Mouse (Mus musculus) macrophage (primary cell): ENCODE data around the gene Med7. TPM values are rescaled to one million over a fixed set of nuclear protein-coding genes. Genes with fewer than 3 reads are reported as not detected.

ENCODE experiments used
- H3K27ac ChIP-seq: fragments of 350-480 bp; formaldehyde crosslinking; 2 replicates; pipeline ENCODE4 v1.9.0; 2021
- H3K36me3 ChIP-seq: fragments of 350-480 bp; formaldehyde crosslinking; 2 replicates; pipeline ENCODE4 v1.9.0; 2021; ENCODE audit errors: inconsistent target
- H3K4me3 ChIP-seq: fragments of 350-480 bp; formaldehyde crosslinking; 2 replicates; pipeline ENCODE4 v1.9.0; 2021; ENCODE audit errors: inconsistent target
- H3K79me2 ChIP-seq: fragments of 350-480 bp; formaldehyde crosslinking; 2 replicates; pipeline ENCODE4 v1.9.0; 2021; ENCODE audit errors: inconsistent target
- WGBS: methylation state at CpG from one replicate; pipeline ENCODE4 v1.1.7; 2026; ENCODE audit warnings: inconsistent platforms; ENCODE audit not compliant: missing documents; 5-methylcytosine and 5-hydroxymethylcytosine counted together
- polyA plus RNA-seq: library from polyadenylated mRNA; stranded (reverse); fragments of 250-400 nt; gene quantifications from 3 replicates; pipeline ENCODE4 v1.2.4, GENCODE M21; 2018; ENCODE audit warnings: inconsistent platforms

The Med7 gene
- polyA plus RNA-seq, 1 experiment from 2014 or later = 43.6 TPM

- H3K36me3 ChIP-seq = peaks cover 16% of the 10 kb centered on the region; the same call in 1 of the 2 replicates
- WGBS = 89% methylated on average over 5 of the region's 5 CpGs
- peaks cover 36% of the 10 kb centered on the region for H3K79me2 ChIP-seq
- no peak overlapping the region for H3K4me3 ChIP-seq
- no peak overlapping the region for H3K27ac ChIP-seq
Measured at GRCm38 (mm10) chr11:46443979-46444378, 7.3 kb downstream of the Med7 start.

DNA sequence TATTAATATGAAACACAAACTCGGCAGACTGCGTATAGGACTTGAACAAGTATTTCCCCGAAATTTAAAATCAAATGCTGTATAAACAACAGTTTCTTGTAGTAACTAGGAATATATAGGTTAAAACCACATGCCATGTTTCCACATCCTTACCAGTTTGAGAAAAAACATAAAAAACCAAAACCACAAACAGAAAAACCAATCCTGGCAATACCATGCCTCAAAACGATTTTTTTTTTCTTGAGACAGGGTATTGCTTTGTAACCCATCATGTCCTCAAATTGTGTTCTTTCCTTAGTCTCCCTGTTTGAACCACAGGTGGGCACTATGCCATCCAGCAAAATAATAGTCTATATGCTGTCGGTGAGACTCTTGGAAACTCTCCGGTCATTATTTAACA lies 9.4 kb downstream of the Med7 start:
- Histone ChIP-seq H3K27ac (no peak overlapping the region), H3K36me3 (peaks cover 6% of the 10 kb centered on the region; the same call in 1 of the 2 replicates), H3K4me3 (no peak overlapping the region), H3K79me2 (peaks cover 14% of the 10 kb centered on the region; the same call in 1 of the 2 replicates)
- WGBS = 54% methylated on average over 5 of the region's 6 CpGs

GRCm38 (mm10) chr11:46447644-46448484 lies 11.1 kb downstream of the Med7 start:
- H3K79me2 ChIP-seq = peaks cover under 1% of the 10 kb centered on the region; the same call in 1 of the 2 replicates
- H3K4me3 ChIP-seq = peak overlapping the region; percentile 5; the same call in 1 of the 2 replicates
- 6% methylated on average over 13 of the region's 13 CpGs for WGBS
- 0 out of 2 replicates have a peak overlapping the region, but pooled peaks have one; percentile 5 for H3K27ac ChIP-seq
- no peaks in the 10 kb centered on the region for H3K36me3 ChIP-seq

DNA sequence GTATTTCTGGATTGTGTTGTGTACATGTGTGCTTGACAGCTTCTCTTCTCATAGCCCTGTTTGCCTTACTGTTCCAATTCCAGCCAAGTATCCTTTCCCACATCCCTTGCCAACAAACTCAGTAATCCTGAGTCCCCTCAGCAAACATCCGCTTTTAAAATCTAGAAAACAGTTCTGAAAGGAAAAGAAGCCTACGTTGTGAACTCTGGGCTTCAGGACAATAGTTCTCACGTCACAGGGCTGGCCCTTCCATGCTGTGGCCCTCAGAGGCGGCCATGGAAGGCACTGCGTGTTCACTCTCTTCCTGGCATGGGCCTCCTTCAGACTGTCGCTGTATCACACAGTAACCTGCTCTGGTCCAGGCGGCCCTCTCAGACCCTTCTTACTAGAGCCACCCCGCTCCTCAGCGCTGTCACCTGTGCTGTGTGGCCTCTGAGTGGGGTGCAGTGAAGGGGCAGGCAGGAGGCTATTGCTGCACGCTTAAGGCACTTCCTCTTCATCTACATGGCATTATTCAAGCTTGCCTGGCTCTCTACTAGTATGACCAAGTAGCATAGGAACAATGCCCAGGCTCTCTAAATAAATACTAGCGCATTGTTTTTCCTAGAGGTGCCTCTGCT lies 12.8 kb downstream of the Med7 start:
- H3K27ac ChIP-seq = no peak overlapping the region
- H3K79me2 ChIP-seq = no peaks in the 10 kb centered on the region
- no peak overlapping the region for H3K4me3 ChIP-seq
- 63% methylated on average over 10 of the region's 11 CpGs for WGBS
- no peaks in the 10 kb centered on the region for H3K36me3 ChIP-seq

- H3K79me2 ChIP-seq = peaks cover 38% of the 10 kb centered on the region
- no peaks in the 10 kb centered on the region for H3K36me3 ChIP-seq
- H3K27ac ChIP-seq = peak within 1 kb of the TSS; percentile 47
- 34% methylated on average over 6 of the region's 6 CpGs for WGBS
- H3K4me3 ChIP-seq = peak within 1 kb of the TSS; percentile 30
Measured at GRCm38 (mm10) chr11:46454453-46455045, 17.8 kb downstream of the Med7 start, which contains the start of gene Havcr2. Gene Havcr2, plus strand, starts transcription at chr11:46454935.

DNA sequence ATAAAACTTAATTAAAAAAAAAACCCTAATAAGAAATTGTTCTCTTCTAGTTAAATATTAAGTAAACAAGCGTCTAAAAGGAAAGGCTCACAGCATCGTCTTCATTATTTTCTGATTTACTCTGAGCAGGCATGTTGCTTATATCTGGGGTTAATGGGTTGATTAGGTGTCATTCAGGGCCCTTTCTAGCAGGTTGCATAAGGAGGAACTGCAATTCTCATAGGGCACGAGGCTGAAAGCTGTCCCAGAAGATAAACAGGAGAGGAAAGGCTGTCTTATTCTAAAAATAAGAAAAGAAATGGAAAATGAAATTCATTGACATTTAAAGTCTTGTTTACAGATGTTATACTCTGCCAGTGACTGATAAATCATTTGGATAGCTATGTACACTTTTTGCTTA lies 23.2 kb downstream of the Med7 start:
- Histone ChIP-seq H3K79me2 (peaks cover 60% of the 10 kb centered on the region), H3K36me3 (no peaks in the 10 kb centered on the region), H3K27ac (no peak overlapping the region), H3K4me3 (no peak overlapping the region)
- WGBS = 67% methylated on average over 3 of the region's 3 CpGs

- Histone ChIP-seq H3K36me3 (no peaks in the 10 kb centered on the region), H3K79me2 (peaks cover 52% of the 10 kb centered on the region), H3K27ac (peak overlapping the region; percentile 57), H3K4me3 (no peak overlapping the region)
- WGBS = 25% methylated on average over 5 of the region's 5 CpGs
Measured at GRCm38 (mm10) chr11:46461362-46461761, 24.6 kb downstream of the Med7 start.

GRCm38 (mm10) chr11:46461931-46462330 lies 25.2 kb downstream of the Med7 start:
- peak overlapping the region; percentile 57 for H3K27ac ChIP-seq
- H3K79me2 ChIP-seq = peaks cover 46% of the 10 kb centered on the region
- H3K36me3 ChIP-seq = no peaks in the 10 kb centered on the region
- H3K4me3 ChIP-seq = no peak overlapping the region
- 20% methylated on average over 5 of the region's 5 CpGs for WGBS

- 39% methylated on average over 2 of the region's 2 CpGs for WGBS
Measured at GRCm38 (mm10) chr11:46466878-46467277, 30.2 kb downstream of the Med7 start.

DNA sequence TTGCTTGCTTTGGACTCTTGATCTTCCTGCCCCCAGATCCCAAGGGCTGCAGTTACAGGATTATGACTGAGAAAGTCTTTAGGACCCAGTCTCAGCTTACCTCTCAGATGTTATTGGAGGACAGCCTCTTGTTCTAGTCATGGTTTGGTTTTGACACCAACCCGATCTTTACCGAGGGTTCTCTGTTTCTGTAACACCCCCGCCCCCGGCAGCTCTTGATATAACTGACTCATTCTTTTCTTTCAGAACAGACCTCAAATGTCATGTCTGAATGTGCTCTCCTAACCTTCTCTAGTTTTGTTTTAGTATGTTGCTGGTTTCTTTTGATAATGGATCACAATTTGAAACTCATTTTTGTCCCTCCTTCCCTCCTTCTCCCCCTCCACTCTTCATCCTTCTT lies 37.5 kb downstream of the Med7 start:
- no peaks in the 10 kb centered on the region for H3K79me2 ChIP-seq
- WGBS = 91% methylated on average over 4 of the region's 4 CpGs
- H3K27ac ChIP-seq = no peak overlapping the region
- H3K36me3 ChIP-seq = peaks cover 7% of the 10 kb centered on the region; the same call in 1 of the 2 replicates
- no peak overlapping the region for H3K4me3 ChIP-seq

More at GRCm38 (mm10) chr11:46466878-46467277, 30.2 kb downstream of the Med7 start:
- H3K4me3 ChIP-seq = no peak overlapping the region
- H3K27ac ChIP-seq = no peak overlapping the region
- H3K36me3 ChIP-seq = peaks cover 5% of the 10 kb centered on the region; the same call in 1 of the 2 replicates
- H3K79me2 ChIP-seq = peaks cover 32% of the 10 kb centered on the region

DNA sequence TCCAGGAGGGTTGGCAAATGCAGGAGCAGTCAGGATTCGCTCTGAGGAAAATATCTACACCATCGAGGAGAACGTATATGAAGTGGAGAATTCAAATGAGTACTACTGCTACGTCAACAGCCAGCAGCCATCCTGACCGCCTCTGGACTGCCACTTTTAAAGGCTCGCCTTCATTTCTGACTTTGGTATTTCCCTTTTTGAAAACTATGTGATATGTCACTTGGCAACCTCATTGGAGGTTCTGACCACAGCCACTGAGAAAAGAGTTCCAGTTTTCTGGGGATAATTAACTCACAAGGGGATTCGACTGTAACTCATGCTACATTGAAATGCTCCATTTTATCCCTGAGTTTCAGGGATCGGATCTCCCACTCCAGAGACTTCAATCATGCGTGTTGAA lies 42.6 kb downstream of the Med7 start:
- Histone ChIP-seq H3K27ac (peak overlapping the region; percentile 78), H3K4me3 (no peak overlapping the region), H3K36me3 (no peaks in the 10 kb centered on the region), H3K79me2 (no peaks in the 10 kb centered on the region)
- WGBS = 43% methylated on average over 9 of the region's 9 CpGs

GRCm38 (mm10) chr11:46480517-46480916 lies 43.8 kb downstream of the Med7 start:
- H3K36me3 ChIP-seq = no peaks in the 10 kb centered on the region
- H3K27ac ChIP-seq = peak overlapping the region; percentile 78
- WGBS = 1% methylated on average over 7 of the region's 7 CpGs
- H3K4me3 ChIP-seq = no peak overlapping the region
- H3K79me2 ChIP-seq = no peaks in the 10 kb centered on the region

GRCm38 (mm10) chr11:46488231-46488630 lies 51.5 kb downstream of the Med7 start:
- no peaks in the 10 kb centered on the region for H3K79me2 ChIP-seq
- H3K36me3 ChIP-seq = no peaks in the 10 kb centered on the region
- H3K27ac ChIP-seq = no peak overlapping the region
- 8% methylated on average over 1 of the region's 1 CpGs for WGBS
- no peak overlapping the region for H3K4me3 ChIP-seq

DNA sequence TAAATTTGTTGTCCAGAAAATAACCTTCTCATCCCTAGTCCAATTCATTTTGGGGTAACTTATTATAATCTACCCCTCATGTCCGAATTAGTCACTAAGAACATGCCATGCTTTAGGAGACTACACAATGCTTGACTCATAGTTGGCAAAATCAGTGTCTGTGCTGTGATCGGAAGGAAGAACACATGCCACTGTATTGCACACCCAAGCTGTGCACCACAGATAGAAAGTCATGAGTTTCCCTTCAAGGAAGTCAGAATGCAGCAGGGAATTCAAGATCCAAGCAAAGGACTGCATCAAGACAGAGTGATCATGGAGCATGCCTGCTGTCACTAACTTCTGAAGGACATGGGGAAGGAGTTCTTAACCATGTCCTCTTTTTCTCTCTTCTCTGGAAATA lies 51.9 kb downstream of the Med7 start:
- H3K79me2 ChIP-seq = no peaks in the 10 kb centered on the region
- H3K4me3 ChIP-seq = no peak overlapping the region
- WGBS = 80% methylated on average over 2 of the region's 2 CpGs
- H3K36me3 ChIP-seq = no peaks in the 10 kb centered on the region
- no peak overlapping the region for H3K27ac ChIP-seq
